In the genomic region with DNA sequence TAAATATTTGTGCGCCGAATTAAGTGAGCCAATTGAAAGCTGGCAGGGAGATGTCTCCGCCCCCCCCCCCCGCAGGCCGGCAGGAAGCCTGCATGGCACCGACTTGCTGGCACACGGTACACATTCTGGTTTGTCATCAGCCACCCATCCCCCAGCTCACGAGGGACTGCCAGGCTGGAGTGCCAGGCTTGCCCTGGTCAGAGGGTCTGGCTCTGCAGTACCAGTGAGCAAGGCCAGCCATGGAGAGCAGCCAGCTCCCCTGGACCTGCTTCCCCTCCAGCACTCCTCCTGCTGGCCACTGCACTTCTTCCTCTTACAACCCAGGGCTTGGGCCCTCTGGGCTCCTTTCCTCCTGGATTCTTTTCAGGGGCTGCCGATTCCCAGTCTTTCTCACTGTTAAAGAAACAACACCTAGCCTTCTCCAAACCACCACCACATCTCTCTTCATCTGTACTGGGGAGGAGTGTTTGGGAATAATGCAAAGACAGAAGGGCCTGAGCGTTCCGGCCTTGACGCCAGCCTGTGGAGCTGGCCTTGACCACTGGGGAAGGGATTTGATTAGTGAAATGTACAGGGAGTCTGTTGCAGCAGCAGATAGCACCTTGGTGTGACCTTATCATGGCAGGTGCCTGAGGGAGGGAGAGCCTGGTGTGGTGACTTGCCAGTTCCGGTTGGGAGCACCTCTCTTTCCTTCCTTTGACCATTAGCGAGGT, we compare ENCODE assay signal across 8 mouse cellular contexts. TPM values are rescaled to one million over a fixed set of nuclear protein-coding genes. Genes with fewer than 3 reads are reported as not detected.
DNase-seq lines count a peak whose midpoint lies in the region; ATAC-seq lines count a peak whose summit lies in the region.

No protein-coding gene starts in this region.

- H3K9me3 ChIP-seq in embryonic facial prominence, embryonic 15.5 days (replicated peaks) = no peaks in the 10 kb centered on the region
- no peaks in the 10 kb centered on the region for H3K9me3 ChIP-seq in heart, embryonic 10.5 days
- no peaks in the 10 kb centered on the region for H3K9me3 ChIP-seq in limb, embryonic 10.5 days (replicated peaks)
- H3K9me3 ChIP-seq in midbrain, embryonic 15.5 days = no peaks in the 10 kb centered on the region

- H3K4me2 ChIP-seq in embryonic facial prominence, embryonic 15.5 days (replicated peaks) = 0 out of 2 replicates have a peak overlapping the region, but pooled peaks have one; percentile 4
- peak overlapping the region; percentile 34 for H3K4me2 ChIP-seq in midbrain, embryonic 15.5 days

- peak overlapping the region; percentile 17; the same call in 1 of the 2 replicates for H3K27ac ChIP-seq in embryonic facial prominence, embryonic 15.5 days (replicated peaks)
- peak overlapping the region; percentile 30 for H3K27ac ChIP-seq in heart, embryonic 10.5 days
- H3K27ac ChIP-seq in limb, embryonic 10.5 days = peak overlapping the region; percentile 7; the same call in 1 of the 2 replicates
- peak overlapping the region; percentile 53; the same call in 1 of the 2 replicates for H3K27ac ChIP-seq in midbrain, embryonic 15.5 days

- no peaks in the 10 kb centered on the region for H3K27me3 ChIP-seq in embryonic facial prominence, embryonic 15.5 days
- H3K27me3 ChIP-seq in heart, embryonic 10.5 days (ENCODE audit: insufficient read depth, poor library complexity, severe bottlenecking) = no peaks in the 10 kb centered on the region
- H3K27me3 ChIP-seq in limb, embryonic 10.5 days (ENCODE audit: low read depth, poor library complexity, severe bottlenecking) = no peaks in the 10 kb centered on the region
- no peaks in the 10 kb centered on the region for H3K27me3 ChIP-seq in midbrain, embryonic 15.5 days (replicated peaks)

- H3K9ac ChIP-seq in embryonic facial prominence, embryonic 15.5 days = no peak overlapping the region
- H3K9ac ChIP-seq in midbrain, embryonic 15.5 days = no peak overlapping the region

- 0 out of 2 replicates have a peak, but pooled peaks have one; percentile 63 for ATAC-seq in embryonic facial prominence, embryonic 15.5 days (ENCODE audit: insufficient number of reproducible peaks, low FRiP score, low TSS enrichment, low read depth)
- peak; percentile 88 for ATAC-seq in midbrain, embryonic 15.5 days (replicated peaks)

- no peak overlapping the region for H3K4me3 ChIP-seq in embryonic facial prominence, embryonic 15.5 days (replicated peaks)
- peak overlapping the region; percentile 45 for H3K4me3 ChIP-seq in heart, embryonic 10.5 days
- H3K4me3 ChIP-seq in limb, embryonic 10.5 days = no peak overlapping the region
- no peak overlapping the region for H3K4me3 ChIP-seq in midbrain, embryonic 15.5 days

- no peaks in the 10 kb centered on the region for H3K36me3 ChIP-seq in embryonic facial prominence, embryonic 15.5 days
- no peaks in the 10 kb centered on the region for H3K36me3 ChIP-seq in heart, embryonic 10.5 days
- no peaks in the 10 kb centered on the region for H3K36me3 ChIP-seq in limb, embryonic 10.5 days
- no peaks in the 10 kb centered on the region for H3K36me3 ChIP-seq in midbrain, embryonic 15.5 days (replicated peaks)

- DNase-seq in thymus, postnatal 4 days = peak; percentile 22
- no peak for DNase-seq in thymus, postnatal 10 days (ENCODE audit: low spot score in 2 of 2)
- DNase-seq in heart, embryonic 10.5 days (ENCODE audit: low spot score) = no peak
- DNase-seq in kidney, adult 9 months = peak; percentile 94
- DNase-seq in limb, embryonic 10.5 days (ENCODE audit: low spot score) = no peak
- DNase-seq in urinary bladder, postnatal 25 days (ENCODE audit: low spot score) = peak; percentile 48

- 43% methylated on average over 14 of the region's 14 CpGs for WGBS in embryonic facial prominence, embryonic 15.5 days
- WGBS in heart, embryonic 10.5 days = 48% methylated on average over 14 of the region's 14 CpGs
- WGBS in limb, embryonic 10.5 days = 51% methylated on average over 14 of the region's 14 CpGs
- WGBS in midbrain, embryonic 15.5 days = 40% methylated on average over 14 of the region's 14 CpGs

- peaks cover 22% of the 10 kb centered on the region for H3K4me1 ChIP-seq in embryonic facial prominence, embryonic 15.5 days
- peaks cover 18% of the 10 kb centered on the region for H3K4me1 ChIP-seq in heart, embryonic 10.5 days
- peaks cover 20% of the 10 kb centered on the region for H3K4me1 ChIP-seq in limb, embryonic 10.5 days
- peaks cover 10% of the 10 kb centered on the region for H3K4me1 ChIP-seq in midbrain, embryonic 15.5 days

RNA-seq across cellular contexts. Expression of gene Itgb5, which starts 30.7 kb away (rescaled TPM):
- polyA plus RNA-seq in embryonic facial prominence, embryonic 15.5 days (2015; fragmentation: Nextera tagmentation; extraction: Ambion mirVana) = 118 and 123 TPM in 2 replicates
- polyA plus RNA-seq in heart, embryonic 10.5 days (2016; fragmentation: Nextera tagmentation; extraction: Ambion mirVana) = 35.0 and 37.3 TPM in 2 replicates
- 64.3 and 67.1 TPM in 2 replicates for polyA plus RNA-seq in limb, embryonic 10.5 days (2016; fragmentation: Nextera tagmentation; extraction: Ambion mirVana)
- 24.1 and 24.6 TPM in 2 replicates for polyA plus RNA-seq in midbrain, embryonic 15.5 days (2015; fragmentation: Nextera tagmentation; extraction: Ambion mirVana)

Comparison
In these comparisons a context has a peak if more than half of its experiments do, and no peak if none do; other contexts are left out.
1. DNase-seq: peak in thymus, postnatal 4 days (single experiment), kidney, adult 9 months (single experiment) and urinary bladder, postnatal 25 days (single experiment); none in thymus, postnatal 10 days (0 of 2), heart, embryonic 10.5 days (single experiment) and limb, embryonic 10.5 days (single experiment).
2. Peak in every context shown above with its lines, with median percentiles within 50 percentile points of each other: H3K27ac ChIP-seq.